Mouse (Mus musculus): ENCODE data around the gene Kctd6. TPM values are rescaled to one million over a fixed set of nuclear protein-coding genes. Genes with fewer than 3 reads are reported as not detected.

Gene Kctd6
- polyA plus RNA-seq, 2 experiments = 3.4 to 3.6 TPM

DNA sequence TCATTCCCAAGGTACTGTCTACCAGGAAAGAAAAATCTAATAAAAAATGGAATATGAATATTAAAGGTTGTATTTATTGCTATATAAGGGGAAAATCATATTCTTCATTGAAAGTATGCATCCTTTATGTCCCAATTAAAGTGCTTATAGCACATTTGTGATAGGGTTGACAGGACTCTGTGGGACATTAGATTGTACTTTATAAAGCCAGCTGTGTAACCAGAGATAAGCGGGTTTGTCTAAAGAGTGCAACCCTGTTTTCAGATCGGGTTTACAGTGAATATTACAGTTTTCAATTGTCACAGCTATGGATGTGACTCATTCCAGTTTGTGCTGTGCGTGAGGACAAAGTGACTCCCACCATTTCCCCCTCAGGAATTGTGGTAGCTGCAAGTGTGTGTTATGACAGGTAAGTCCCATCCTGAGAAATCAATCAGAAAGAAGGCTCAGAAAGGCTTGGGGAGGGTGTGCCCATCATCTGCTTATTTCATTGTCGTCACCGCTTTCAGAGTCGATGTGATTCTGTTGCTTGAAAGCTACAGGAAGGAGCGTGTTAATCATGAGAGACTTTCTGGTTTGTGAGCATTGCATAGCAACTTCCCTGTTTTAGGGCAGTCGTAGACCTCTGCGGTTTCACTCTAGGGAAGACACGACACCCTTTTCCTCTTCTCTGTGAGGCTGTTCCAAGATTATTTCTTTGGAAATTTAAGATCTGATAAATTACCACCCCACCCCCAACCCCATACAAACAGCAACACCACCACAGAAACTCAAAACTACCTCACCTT is 9.8 kb downstream of the Kctd6 start:
- Histone ChIP-seq H3K4me1 (replicated peaks; ENCODE audit: control insufficient read depth in 2 of 2, insufficient read depth in 2 of 2, low read length in 1 of 2) (peaks cover 11 to 14% of the 10 kb centered on the region in 2 experiments), H3K27me3 (ENCODE audit: control insufficient read depth, insufficient read depth, low read length) (no peaks in the 10 kb centered on the region), H3K27ac (no peak overlapping the region), H3K9me3 (ENCODE audit: control insufficient read depth, low read length) (no peaks in the 10 kb centered on the region), H3K4me3 (ENCODE audit: insufficient read depth in 1 of 2, low read depth in 2 of 2, low read length in 2 of 2) (no peak overlapping the region), H3K36me3 (replicated peaks; ENCODE audit: control insufficient read depth, insufficient read depth, low read depth) (no peaks in the 10 kb centered on the region), H3K9ac (replicated peaks) (0 out of 2 replicates have a peak overlapping the region, but pooled peaks have one; percentile 5), H3K4me2 (ENCODE audit: low read depth) (peak overlapping the region; percentile 41)
- 17% methylated on average over 10 of the region's 10 CpGs for WGBS (ENCODE audit: insufficient replicate concordance)
- peak; percentile 61; the same call in 1 of the 2 replicates for ATAC-seq (ENCODE audit: insufficient read depth)
- peak; percentile 72 for TF ChIP-seq EP300 (IDR thresholded peaks at IDR 0.05; ENCODE audit: low read depth)
- no peak for TF ChIP-seq CTCF (IDR thresholded peaks at IDR 0.05; ENCODE audit: low read depth)
- peak in 1 of 3 experiments; percentile 28 for DNase-seq (ENCODE audit: low read depth in 3 of 3, low spot score in 3 of 3)

DNA sequence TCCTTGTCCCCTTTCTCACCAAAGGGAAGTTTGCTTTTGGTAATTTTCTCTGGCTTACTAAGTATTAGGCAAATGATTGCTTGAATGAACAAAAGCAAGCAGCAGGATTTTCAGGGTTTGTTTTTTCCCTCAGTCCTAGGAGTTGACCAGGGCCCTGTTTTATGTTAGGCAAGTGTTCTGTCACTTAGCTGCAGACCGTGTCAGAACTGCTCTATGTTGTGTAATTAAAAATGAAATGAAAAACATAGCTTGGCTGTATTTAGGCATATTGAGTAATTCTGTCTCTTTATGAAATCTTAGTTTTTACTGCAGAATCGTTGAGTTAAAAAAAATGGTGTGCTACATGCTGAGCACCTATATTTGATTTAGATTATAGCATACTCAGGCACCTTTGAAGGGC is 10.9 kb downstream of the Kctd6 start:
- TF ChIP-seq CTCF (IDR thresholded peaks at IDR 0.05; ENCODE audit: low read depth) (no peak), EP300 (IDR thresholded peaks at IDR 0.05; ENCODE audit: low read depth) (no peak)
- Histone ChIP-seq H3K4me3 (ENCODE audit: insufficient read depth in 1 of 2, low read depth in 2 of 2, low read length in 2 of 2) (no peak overlapping the region), H3K4me1 (replicated peaks; ENCODE audit: control insufficient read depth in 2 of 2, insufficient read depth in 2 of 2, low read length in 1 of 2) (peaks cover 18 to 23% of the 10 kb centered on the region in 2 experiments), H3K4me2 (ENCODE audit: low read depth) (no peak overlapping the region), H3K27ac (no peak overlapping the region), H3K27me3 (ENCODE audit: control insufficient read depth, insufficient read depth, low read length) (no peaks in the 10 kb centered on the region), H3K9me3 (ENCODE audit: control insufficient read depth, low read length) (no peaks in the 10 kb centered on the region), H3K9ac (replicated peaks) (no peak overlapping the region), H3K36me3 (replicated peaks; ENCODE audit: control insufficient read depth, insufficient read depth, low read depth) (no peaks in the 10 kb centered on the region)
- 69% methylated on average over 2 of the region's 2 CpGs for WGBS (ENCODE audit: insufficient replicate concordance)
- no peak for DNase-seq (ENCODE audit: low read depth in 3 of 3, low spot score in 3 of 3)
- ATAC-seq (ENCODE audit: insufficient read depth) = no peak

DNA sequence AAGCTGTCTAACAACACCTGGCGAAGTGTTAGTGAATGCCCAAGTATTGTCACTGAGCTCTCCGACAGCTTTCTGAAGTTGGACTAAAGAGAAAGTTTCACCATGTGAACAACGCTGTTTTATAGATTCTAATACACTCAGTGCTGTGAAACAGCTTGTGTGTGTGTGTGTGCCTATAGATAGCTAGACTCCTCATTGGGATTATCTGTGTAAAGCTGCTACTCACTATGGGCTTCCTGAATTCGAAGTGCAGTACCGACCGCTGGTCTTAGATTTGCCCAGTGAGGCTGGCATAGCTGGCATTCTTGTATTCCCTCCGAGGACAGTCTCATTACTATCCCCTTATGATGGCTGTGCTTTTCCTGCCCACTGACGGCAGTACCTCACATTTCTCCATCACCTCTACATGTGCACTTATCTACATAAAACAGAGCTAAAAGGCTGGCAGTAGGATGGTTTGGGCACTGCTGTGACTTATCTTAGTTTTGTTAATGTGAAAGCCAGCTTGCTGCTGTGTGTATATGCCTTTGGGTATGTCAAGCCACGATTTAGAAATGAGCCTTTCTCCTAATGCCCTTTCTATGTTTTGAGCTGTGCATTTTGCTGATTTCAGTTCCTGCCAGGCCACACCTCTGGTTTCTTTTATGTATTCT is 15.6 kb downstream of the Kctd6 start:
- H3K4me1 ChIP-seq (replicated peaks; ENCODE audit: control insufficient read depth in 2 of 2, insufficient read depth in 2 of 2, low read length in 1 of 2) = peaks cover 11 to 30% of the 10 kb centered on the region in 2 experiments
- H3K9me3 ChIP-seq (ENCODE audit: control insufficient read depth, low read length) = no peaks in the 10 kb centered on the region
- H3K36me3 ChIP-seq (replicated peaks; ENCODE audit: control insufficient read depth, insufficient read depth, low read depth) = no peaks in the 10 kb centered on the region
- ATAC-seq (ENCODE audit: insufficient read depth) (peak; percentile 65; the same call in 1 of the 2 replicates), DNase-seq (ENCODE audit: low read depth in 3 of 3, low spot score in 3 of 3) (no peak)
- 42% methylated on average over 9 of the region's 9 CpGs for WGBS (ENCODE audit: insufficient replicate concordance)
- no peak overlapping the region for H3K4me3 ChIP-seq (ENCODE audit: insufficient read depth in 1 of 2, low read depth in 2 of 2, low read length in 2 of 2)
- H3K9ac ChIP-seq (replicated peaks) = no peak overlapping the region
- H3K4me2 ChIP-seq (ENCODE audit: low read depth) = peak overlapping the region; percentile 13; the same call in 1 of the 2 replicates
- H3K27ac ChIP-seq = no peak overlapping the region
- no peaks in the 10 kb centered on the region for H3K27me3 ChIP-seq (ENCODE audit: control insufficient read depth, insufficient read depth, low read length)
- TF ChIP-seq CTCF (IDR thresholded peaks at IDR 0.05; ENCODE audit: low read depth) (no peak), EP300 (IDR thresholded peaks at IDR 0.05; ENCODE audit: low read depth) (peak; percentile 21; the same call in 1 of the 2 replicates)

DNA sequence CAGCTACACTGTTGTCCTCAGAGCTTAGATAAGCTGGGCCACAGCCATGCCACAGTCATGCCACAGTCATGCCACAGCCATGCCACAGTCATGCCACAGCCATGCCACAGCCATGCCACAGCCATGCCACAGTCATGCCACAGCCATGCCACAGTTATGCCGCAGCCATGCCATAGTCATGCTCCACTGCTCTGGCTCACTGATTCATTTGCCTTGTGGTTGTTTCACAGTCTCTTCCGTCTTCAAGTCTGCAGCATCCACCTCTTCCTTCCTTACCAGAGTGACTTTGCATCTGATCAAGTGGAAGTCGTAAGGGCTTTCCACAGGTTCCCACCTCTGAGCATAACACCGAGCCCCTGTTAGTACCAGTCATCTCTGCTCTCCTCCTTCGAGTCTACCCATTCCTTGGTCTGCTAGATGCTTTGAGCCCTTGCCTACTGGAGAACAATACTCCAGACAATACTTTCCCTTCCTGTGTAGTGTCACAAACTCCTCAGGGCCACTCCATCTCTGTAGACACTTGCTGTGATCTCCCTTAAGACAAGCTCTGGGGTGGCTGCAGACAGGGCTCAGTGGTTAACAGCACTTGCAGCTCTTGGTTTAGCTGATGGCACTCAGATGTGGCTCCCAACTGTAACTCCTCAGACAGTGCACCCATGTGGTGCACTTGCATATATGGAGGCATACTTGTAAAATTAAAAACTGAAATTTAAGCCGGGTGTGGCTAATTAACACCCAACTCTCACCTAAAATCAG is 18.4 kb downstream of the Kctd6 start:
- no peak overlapping the region for H3K4me2 ChIP-seq (ENCODE audit: low read depth)
- H3K27me3 ChIP-seq (ENCODE audit: control insufficient read depth, insufficient read depth, low read length) = no peaks in the 10 kb centered on the region
- no peak overlapping the region for H3K9ac ChIP-seq (replicated peaks)
- 35% methylated on average over 6 of the region's 6 CpGs for WGBS (ENCODE audit: insufficient replicate concordance)
- peaks cover 11 to 30% of the 10 kb centered on the region in 2 experiments for H3K4me1 ChIP-seq (replicated peaks; ENCODE audit: control insufficient read depth in 2 of 2, insufficient read depth in 2 of 2, low read length in 1 of 2)
- no peak for DNase-seq (ENCODE audit: low read depth in 3 of 3, low spot score in 3 of 3)
- ATAC-seq (ENCODE audit: insufficient read depth) = no peak
- TF ChIP-seq CTCF (IDR thresholded peaks at IDR 0.05; ENCODE audit: low read depth) (no peak), EP300 (IDR thresholded peaks at IDR 0.05; ENCODE audit: low read depth) (no peak)
- H3K9me3 ChIP-seq (ENCODE audit: control insufficient read depth, low read length) = no peaks in the 10 kb centered on the region
- no peak overlapping the region for H3K27ac ChIP-seq
- H3K4me3 ChIP-seq (ENCODE audit: insufficient read depth in 1 of 2, low read depth in 2 of 2, low read length in 2 of 2) = no peak overlapping the region
- H3K36me3 ChIP-seq (replicated peaks; ENCODE audit: control insufficient read depth, insufficient read depth, low read depth) = no peaks in the 10 kb centered on the region

All from liver, embryonic 14.5 days (tissue).